In the genomic region with DNA sequence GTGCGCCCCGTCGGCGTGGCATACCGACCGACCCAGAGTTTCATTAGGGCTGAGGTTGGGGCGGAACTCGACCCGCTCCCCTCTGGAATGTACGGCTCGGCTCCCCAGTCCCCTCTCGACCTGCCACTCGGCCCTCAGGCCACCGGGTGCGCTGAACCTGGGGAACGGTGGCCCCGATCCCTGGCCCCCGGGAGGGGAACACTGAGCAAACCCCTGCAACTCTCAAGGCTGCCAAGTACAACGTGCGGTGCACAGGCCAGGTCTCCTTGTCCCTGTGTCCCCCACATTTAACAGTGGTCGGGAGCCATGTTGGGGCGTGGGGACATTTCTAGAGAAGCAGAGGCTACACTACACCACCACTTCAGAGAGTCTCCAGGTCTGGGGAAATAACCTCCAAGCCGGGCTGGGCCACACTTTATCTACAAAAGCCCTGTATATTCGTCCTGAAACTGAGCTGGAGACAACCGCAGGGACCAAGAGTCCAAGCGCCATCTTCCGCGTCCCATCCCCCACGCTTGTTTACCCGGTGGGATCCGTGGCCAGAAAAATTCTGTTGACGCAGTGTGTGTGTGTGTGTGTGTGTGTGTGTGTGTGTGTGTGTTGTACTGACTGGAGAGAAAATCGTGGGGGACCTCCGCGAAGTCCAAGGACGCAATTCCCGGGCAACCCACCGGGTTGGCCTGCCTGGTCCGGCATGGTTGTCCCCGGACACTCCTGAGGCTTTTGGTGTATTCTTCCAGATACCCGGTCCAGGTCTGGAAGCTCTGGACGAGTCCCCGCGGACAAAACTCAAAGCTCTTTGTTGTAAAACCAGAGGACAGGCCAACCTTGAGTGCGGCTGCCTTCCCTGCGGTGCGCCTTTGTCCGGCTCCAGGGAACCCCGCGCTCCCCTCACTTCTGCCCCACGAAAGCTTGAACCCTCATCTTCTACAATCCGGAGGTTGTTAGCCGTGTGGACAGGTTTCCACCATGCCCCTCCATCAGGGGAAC, we compare ENCODE assay signal across 8 mouse cellular contexts. TPM values are rescaled to one million over a fixed set of nuclear protein-coding genes. Genes with fewer than 3 reads are reported as not detected.
DNase-seq lines count a peak whose midpoint lies in the region; ATAC-seq and TF ChIP-seq lines count a peak whose summit lies in the region.

No protein-coding gene starts in this region.

- peaks cover 72% of the 10 kb centered on the region for H3K4me1 ChIP-seq in megakaryocyte, embryonic 14.5 days
- H3K4me1 ChIP-seq in limb, embryonic 15.5 days: peaks cover 36% of the 10 kb centered on the region

- H3K79me2 ChIP-seq in myocyte (ENCODE audit: control insufficient read depth, insufficient read depth): peaks cover 38% of the 10 kb centered on the region

- no peak for ATAC-seq in megakaryocyte, adult 5-6 weeks (ENCODE audit: poor library complexity, severe bottlenecking)
- ATAC-seq in limb, embryonic 15.5 days (ENCODE audit: insufficient number of reproducible peaks, low FRiP score, low TSS enrichment, low read depth): no peak

- peak overlapping the region; percentile 90 for H3K4me3 ChIP-seq in megakaryocyte, embryonic 14.5 days (replicated peaks)
- peak overlapping the region; percentile 67 for H3K4me3 ChIP-seq in limb, embryonic 15.5 days
- H3K4me3 ChIP-seq in myocyte: peak overlapping the region; percentile 99

- peak overlapping the region; percentile 82 for H3K9ac ChIP-seq in limb, embryonic 15.5 days

- peak; percentile 54 for TF ChIP-seq POLR2A in myocyte (IDR thresholded peaks at IDR 0.05; ENCODE audit: insufficient read length, low read depth)

- peaks cover 94% of the 10 kb centered on the region for H3K27me3 ChIP-seq in megakaryocyte, embryonic 14.5 days (replicated peaks)
- no peaks in the 10 kb centered on the region for H3K27me3 ChIP-seq in limb, embryonic 15.5 days
- no peaks in the 10 kb centered on the region for H3K27me3 ChIP-seq in myocyte (ENCODE audit: control insufficient read depth, insufficient read depth, insufficient read length)

- peak; percentile 79 for DNase-seq in embryo, embryonic 9.5 days (ENCODE audit: extremely low spot score)
- DNase-seq in heart, adult 8-10 months (ENCODE audit: low spot score): peak; percentile 72
- DNase-seq in kidney, adult 8-10 months: peak; percentile 67 to 75
- DNase-seq in testis, postnatal 14 days (ENCODE audit: low spot score): peak; percentile 47

- H3K4me2 ChIP-seq in limb, embryonic 15.5 days: peak overlapping the region; percentile 75
- H3K4me2 ChIP-seq in myocyte (ENCODE audit: low read depth): peak overlapping the region; percentile 92

- under 1% methylated on average over 53 of the region's 53 CpGs for WGBS in limb, embryonic 15.5 days

- H3K27ac ChIP-seq in limb, embryonic 15.5 days: peak overlapping the region; percentile 100

- peaks cover 2% of the 10 kb centered on the region; the same call in 1 of the 2 replicates for H3K9me3 ChIP-seq in megakaryocyte, embryonic 14.5 days
- no peaks in the 10 kb centered on the region for H3K9me3 ChIP-seq in limb, embryonic 15.5 days

- H3ac ChIP-seq in myocyte (ENCODE audit: control insufficient read depth, insufficient read length): peak overlapping the region; percentile 96

- no peaks in the 10 kb centered on the region for H3K36me3 ChIP-seq in megakaryocyte, embryonic 14.5 days (replicated peaks; ENCODE audit: low read length)
- no peaks in the 10 kb centered on the region for H3K36me3 ChIP-seq in limb, embryonic 15.5 days
- H3K36me3 ChIP-seq in myocyte (ENCODE audit: control insufficient read depth, insufficient read depth): no peaks in the 10 kb centered on the region

TF ChIP-seq in myocyte, 11 proteins besides CTCF, POLR2A, EP300 and RAD21:
- TF ChIP-seq MAX (IDR thresholded peaks at IDR 0.05; ENCODE audit: low read depth) (no peak), POLR2AphosphoS2 (IDR thresholded peaks at IDR 0.05; ENCODE audit: insufficient read length, low read depth) (peak; percentile 72), REST (IDR thresholded peaks at IDR 0.05; ENCODE audit: insufficient read depth, insufficient read length) (no peak), E2F4 (IDR thresholded peaks at IDR 0.05; ENCODE audit: insufficient read depth) (no peak), MYOG (IDR thresholded peaks at IDR 0.05; ENCODE audit: control insufficient read depth in 1 of 3, insufficient read depth in 1 of 3, insufficient read length in 2 of 3, low read depth in 2 of 3) (no peak)

RNA-seq across cellular contexts. Expression of a gene that starts 3.1 kb away (rescaled TPM):
- 32.1 and 36.1 TPM in 2 replicates for polyA plus RNA-seq in megakaryocyte, embryonic 14.5 days (2012; ENCODE audit: insufficient read depth, low replicate concordance)
- total RNA-seq in megakaryocyte, adult 5-6 weeks (2015): 28.2 and 38.6 TPM in 2 replicates
- 20.0 and 20.4 TPM in 2 replicates for total RNA-seq in megakaryocyte, adult 5-6 weeks (2017)
- total RNA-seq in heart, adult 8-10 months (2022): 10 to 100 TPM; 48.6 to 59.7 (median 55.0) TPM
- 25.1 and 32.0 TPM in 2 replicates for polyA plus RNA-seq in limb, embryonic 15.5 days (2015; fragmentation: Nextera tagmentation; extraction: Ambion mirVana)
- 26.2 TPM for polyA plus RNA-seq in myocyte (2012; fragmentation: generic; extraction: Trizol)
